Mouse (Mus musculus): ENCODE measurements around the gene Lgals2.
"Not testable (repeated sequence)": the region's sequence is repeated elsewhere in the genome, so short reads cannot be mapped to it uniquely, and the experiment has no call there.

The Lgals2 gene

GRCm38 (mm10) chr15:78855303-78855965, at the start of gene Lgals2:
Gene Lgals2 (minus strand): TSS chr15:78855529.
- DNase-seq, result no peak

GRCm38 (mm10) chr15:78903243-78903642, 47.9 kb upstream of the Lgals2 start:
- DNase-seq, result peak; percentile 86

- peak; percentile 43 for DNase-seq
Measured at GRCm38 (mm10) chr15:78901422-78901789, 46.1 kb upstream of the Lgals2 start.

GRCm38 (mm10) chr15:78900585-78901421, 45.5 kb upstream of the Lgals2 start:
- peak; percentile 33 for DNase-seq

GRCm38 (mm10) chr15:78899740-78900584, 44.6 kb upstream of the Lgals2 start, which contains the start of gene Sh3bp1:
Gene Sh3bp1 (plus strand): TSS chr15:78899768.
- DNase-seq, result peak; percentile 50

GRCm38 (mm10) chr15:78899409-78899739, 44.0 kb upstream of the Lgals2 start, which contains the start of gene Gm49510:
Gene Gm49510 (plus strand): TSS chr15:78899667.
- DNase-seq, result peak; percentile 23

- DNase-seq, result no peak
Measured at GRCm38 (mm10) chr15:78898507-78899001, 43.2 kb upstream of the Lgals2 start.

GRCm38 (mm10) chr15:78897488-78897887, 42.2 kb upstream of the Lgals2 start:
- no peak for DNase-seq

- DNase-seq, result no peak
Measured at GRCm38 (mm10) chr15:78896149-78896548, 40.8 kb upstream of the Lgals2 start.

GRCm38 (mm10) chr15:78895741-78896140, 40.4 kb upstream of the Lgals2 start:
- DNase-seq, result no peak

- DNase-seq, result no peak
Measured at GRCm38 (mm10) chr15:78894726-78895125, 39.4 kb upstream of the Lgals2 start.

GRCm38 (mm10) chr15:78892440-78892839, 37.1 kb upstream of the Lgals2 start:
- DNase-seq, result no peak

- DNase-seq, result no peak
Measured at GRCm38 (mm10) chr15:78889401-78889853, 34.1 kb upstream of the Lgals2 start.

- no peak for DNase-seq
Measured at GRCm38 (mm10) chr15:78881828-78882227, 26.5 kb upstream of the Lgals2 start.

GRCm38 (mm10) chr15:78880432-78880831, 25.1 kb upstream of the Lgals2 start:
- no peak for DNase-seq

- not testable (repeated sequence) for DNase-seq
Measured at GRCm38 (mm10) chr15:78878792-78879516, 23.6 kb upstream of the Lgals2 start.

GRCm38 (mm10) chr15:78877810-78878390, 22.6 kb upstream of the Lgals2 start:
- DNase-seq, result peak; percentile 63

- peak; percentile 98 for DNase-seq
Measured at GRCm38 (mm10) chr15:78876991-78877809, 21.9 kb upstream of the Lgals2 start, which contains the start of gene Gga1. Gene Gga1 (plus strand): TSS chr15:78877190.

- DNase-seq, result peak; percentile 90
Measured at GRCm38 (mm10) chr15:78876258-78876696, 20.9 kb upstream of the Lgals2 start.

- DNase-seq, result no peak
Measured at GRCm38 (mm10) chr15:78875537-78875936, 20.2 kb upstream of the Lgals2 start.

- no peak for DNase-seq
Measured at GRCm38 (mm10) chr15:78874989-78875388, 19.7 kb upstream of the Lgals2 start.
